Mouse (Mus musculus) liver, embryonic 16.5 days (tissue): ENCODE measurements at regions not wholly inside any gene's neighbourhood (a gene's known extent, or its start where the extent isn't known, plus 50 kb on each side); places are given as distances from the start of the nearest gene placed in this dataset.
"Not testable (repeated sequence)": the region's sequence is repeated elsewhere in the genome, so short reads cannot be mapped to it uniquely, and the experiment has no call there.

Source experiments
- ATAC-seq: fragments of 200-750 bp; cut with Nextera tagmentation; 2 replicates; pipeline ENCODE4 v1.8.0; 2017; ENCODE audit warnings: low read depth, mild to moderate bottlenecking, moderate number of reproducible peaks, moderate library complexity
- H3K27ac ChIP-seq: fragments of 300-500 bp; sonication (generic); 2 replicates; pipeline ENCODE4 v1.5.1; 2014; ENCODE audit warnings: mild to moderate bottlenecking, low read length
- H3K27me3 ChIP-seq: fragments of 300-500 bp; sonication (generic); 2 replicates; pipeline ENCODE4 v1.6.1; 2014; ENCODE audit warnings: low read depth, low read length, mixed read lengths; ENCODE audit not compliant: control insufficient read depth, insufficient read depth
- H3K36me3 ChIP-seq: fragments of 300-500 bp; sonication (generic); 2 replicates; pipeline ENCODE4 v1.6.1; 2014; ENCODE audit warnings: mild to moderate bottlenecking; ENCODE audit not compliant: control insufficient read depth, insufficient read depth
- H3K4me1 ChIP-seq: fragments of 300-500 bp; sonication (generic); 2 replicates; pipeline ENCODE4 v1.6.1; 2014; ENCODE audit warnings: low read depth, low read length, mixed read lengths; ENCODE audit not compliant: control insufficient read depth
- H3K4me2 ChIP-seq: fragments of 300-500 bp; sonication (generic); 2 replicates; pipeline ENCODE4 v1.6.1; 2014; ENCODE audit warnings: low read depth, low read length, mixed read lengths
- H3K4me3 ChIP-seq: fragments of 300-500 bp; sonication (generic); 2 replicates; pipeline ENCODE4 v1.5.1; 2014; ENCODE audit warnings: low read depth, mild to moderate bottlenecking, low read length
- H3K9ac ChIP-seq: fragments of 300-500 bp; sonication (generic); 2 replicates; pipeline ENCODE4 v1.6.1; 2014; ENCODE audit warnings: low read depth, low read length
- H3K9me3 ChIP-seq: fragments of 300-500 bp; sonication (generic); replicated peaks from 2 replicates; pipeline ENCODE4 v1.6.1; 2016; ENCODE audit warnings: low read length; ENCODE audit not compliant: control insufficient read depth
- WGBS: fragments of 180-500 bp; shearing (Covaris S2); extraction: QIAGEN DNeasy Blood & Tissue Kit; methylation state at CpG from one replicate; pipeline ENCODE4 v1.1.7; 2014; ENCODE audit not compliant: insufficient replicate concordance; 5-methylcytosine and 5-hydroxymethylcytosine counted together

DNA sequence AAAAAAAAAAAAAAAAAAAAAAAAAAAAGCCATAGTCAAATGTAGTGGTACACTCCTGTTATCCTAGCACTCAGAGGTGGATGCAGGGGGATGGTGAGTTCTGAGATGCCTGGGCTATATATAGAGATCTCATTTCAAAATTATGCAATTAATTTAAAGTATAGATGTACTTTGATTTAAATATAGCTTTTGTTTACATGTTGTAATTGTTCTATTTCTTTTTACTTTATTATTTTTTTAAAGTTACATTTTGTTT lies 78.8 kb upstream of the Med13l start:
- Histone ChIP-seq H3K36me3 (no peaks in the 10 kb centered on the region), H3K27me3 (no peaks in the 10 kb centered on the region), H3K9ac (no peak overlapping the region), H3K4me3 (no peak overlapping the region; the same call in 1 of the 2 replicates), H3K9me3 (no peaks in the 10 kb centered on the region), H3K4me2 (no peak overlapping the region), H3K27ac (peak overlapping the region; percentile 99), H3K4me1 (peaks cover 93% of the 10 kb centered on the region)
- ATAC-seq: no peak

DNA sequence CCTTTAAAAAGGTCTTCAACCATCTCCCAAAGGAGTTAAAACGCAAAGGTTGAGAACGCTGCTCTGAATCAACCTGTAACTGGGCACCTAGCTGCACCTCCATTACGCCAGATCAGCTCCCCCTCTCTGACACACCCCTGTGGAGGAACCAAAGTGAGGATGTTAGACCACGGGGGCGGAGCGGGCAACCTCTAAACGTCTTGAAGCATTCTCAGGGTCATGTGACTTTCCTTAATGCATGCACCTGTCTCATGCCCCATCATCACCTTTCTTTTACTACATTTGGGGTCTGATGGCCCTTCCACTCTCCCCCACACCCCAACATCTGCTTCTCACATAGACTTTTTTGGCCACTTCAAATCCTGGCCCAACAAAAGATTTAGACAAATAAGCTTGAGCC lies 77.9 kb upstream of the Med13l start:
- peak overlapping the region; percentile 73 for H3K4me2 ChIP-seq
- 26% methylated on average over 7 of the region's 7 CpGs for WGBS
- peak overlapping the region; percentile 68 for H3K9ac ChIP-seq
- no peak for ATAC-seq
- H3K27ac ChIP-seq: peak overlapping the region; percentile 99
- H3K9me3 ChIP-seq: no peaks in the 10 kb centered on the region
- peaks cover 92% of the 10 kb centered on the region for H3K4me1 ChIP-seq
- H3K36me3 ChIP-seq: no peaks in the 10 kb centered on the region
- peak overlapping the region; percentile 50 for H3K4me3 ChIP-seq
- no peaks in the 10 kb centered on the region for H3K27me3 ChIP-seq

DNA sequence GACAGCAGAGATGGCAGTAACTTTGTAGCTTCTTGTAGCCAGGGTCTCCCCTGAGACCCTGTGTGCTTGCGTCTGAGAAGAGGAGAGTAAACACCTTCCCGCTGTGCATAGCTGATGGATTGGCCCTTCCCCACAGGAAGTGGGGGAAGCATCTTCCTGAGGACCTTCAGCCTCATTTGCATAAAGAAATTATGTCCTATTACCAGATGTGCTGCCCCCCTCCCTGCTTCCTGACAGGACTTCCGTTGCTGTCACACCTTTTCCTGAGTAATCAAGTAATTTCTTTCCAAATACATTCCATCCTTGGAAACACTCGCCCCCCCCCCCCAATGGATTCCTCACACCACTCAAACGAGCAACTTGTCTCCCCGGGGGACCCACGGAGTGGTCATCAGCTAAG lies 77.5 kb upstream of the Med13l start:
- Histone ChIP-seq H3K36me3 (no peaks in the 10 kb centered on the region), H3K4me3 (peak overlapping the region; percentile 50), H3K9ac (peak overlapping the region; percentile 68), H3K27ac (peak overlapping the region; percentile 99), H3K27me3 (no peaks in the 10 kb centered on the region), H3K4me1 (peaks cover 92% of the 10 kb centered on the region), H3K9me3 (no peaks in the 10 kb centered on the region), H3K4me2 (peak overlapping the region; percentile 73)
- no peak for ATAC-seq
- 9% methylated on average over 7 of the region's 7 CpGs for WGBS

DNA sequence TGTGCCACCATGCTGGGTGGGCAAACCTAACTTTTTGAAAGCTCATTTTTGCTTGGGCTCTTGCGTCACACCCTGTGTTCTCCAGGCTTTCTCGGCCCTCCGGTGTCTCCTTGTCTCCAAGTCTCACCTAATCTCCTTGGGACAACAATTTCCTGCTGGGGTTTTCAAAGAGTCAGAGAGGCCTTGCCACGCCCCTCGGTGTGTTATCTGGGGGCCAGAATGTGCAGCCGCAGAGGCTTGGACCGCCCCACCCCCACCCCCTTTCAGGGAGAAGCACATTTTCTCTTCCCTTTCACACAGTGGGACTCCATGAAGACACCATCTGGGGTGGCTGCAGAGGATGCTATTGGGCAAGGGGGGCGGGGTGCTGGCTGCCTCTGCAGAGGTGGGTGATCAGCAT lies 76.9 kb upstream of the Med13l start:
- peak overlapping the region; percentile 68 for H3K9ac ChIP-seq
- H3K4me2 ChIP-seq: peak overlapping the region; percentile 73
- peak overlapping the region; percentile 50 for H3K4me3 ChIP-seq
- peak overlapping the region; percentile 99 for H3K27ac ChIP-seq
- H3K4me1 ChIP-seq: peaks cover 93% of the 10 kb centered on the region
- no peaks in the 10 kb centered on the region for H3K36me3 ChIP-seq
- no peaks in the 10 kb centered on the region for H3K27me3 ChIP-seq
- peak; percentile 67 for ATAC-seq
- H3K9me3 ChIP-seq: no peaks in the 10 kb centered on the region
- 5% methylated on average over 8 of the region's 8 CpGs for WGBS

DNA sequence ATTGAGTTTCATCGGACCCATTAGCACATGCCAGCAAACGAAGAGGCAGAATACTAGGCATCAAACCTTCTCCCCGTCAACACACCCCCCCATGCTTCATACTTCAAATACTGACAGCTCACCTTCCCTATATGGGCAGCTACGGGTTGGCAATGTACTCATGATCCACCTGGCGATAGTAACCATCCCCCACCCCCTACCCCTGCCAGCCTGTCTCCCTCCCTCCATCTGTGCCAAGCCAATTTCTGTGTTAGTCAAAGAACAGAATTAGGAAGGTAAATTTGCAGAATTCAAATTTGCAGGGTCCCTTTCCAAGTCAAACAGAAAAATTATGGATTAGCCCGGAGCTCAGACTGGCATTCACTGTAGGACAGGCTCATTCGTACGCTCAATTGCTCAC lies 75.3 kb upstream of the Med13l start:
- H3K27ac ChIP-seq: peak overlapping the region; percentile 99
- peaks cover 92% of the 10 kb centered on the region for H3K4me1 ChIP-seq
- ATAC-seq: no peak

DNA sequence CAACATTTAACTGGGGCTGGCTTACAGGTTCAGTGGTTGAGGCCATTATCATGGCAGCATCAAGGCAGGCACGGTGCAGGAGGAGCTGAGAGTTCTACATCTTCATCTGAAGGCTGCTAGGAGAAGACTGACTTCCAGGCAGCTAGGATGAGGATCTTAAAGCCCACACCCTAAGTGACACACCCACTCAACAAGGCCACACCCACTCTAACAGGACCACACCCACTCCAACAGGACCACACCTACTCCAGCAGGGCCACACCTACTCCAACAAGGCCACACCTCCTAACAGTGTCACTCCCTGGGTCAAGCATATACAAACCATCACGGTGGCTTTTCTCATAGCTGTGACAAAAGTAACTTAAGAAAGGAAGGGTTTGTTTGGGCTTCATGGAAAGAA lies 68.0 kb upstream of the Med13l start:
- WGBS: 88% methylated on average over 2 of the region's 2 CpGs
- not testable (repeated sequence) for H3K27me3 ChIP-seq, ATAC-seq, H3K4me2 ChIP-seq, H3K36me3 ChIP-seq, H3K9ac ChIP-seq, H3K4me3 ChIP-seq
- H3K9me3 ChIP-seq: peaks cover 17% of the 10 kb centered on the region
- H3K4me1 ChIP-seq: peaks cover 43% of the 10 kb centered on the region
- peak overlapping the region; percentile 75 for H3K27ac ChIP-seq

More for the DNA sequence above, 75.3 kb upstream of the Med13l start:
- no peaks in the 10 kb centered on the region for H3K27me3 ChIP-seq
- no peaks in the 10 kb centered on the region for H3K36me3 ChIP-seq
- H3K4me2 ChIP-seq: no peak overlapping the region
- WGBS: 85% methylated on average over 8 of the region's 8 CpGs
- peaks cover under 1% of the 10 kb centered on the region; the same call in 1 of the 2 replicates for H3K9me3 ChIP-seq
- H3K4me3 ChIP-seq: no peak overlapping the region
- H3K9ac ChIP-seq: no peak overlapping the region; the same call in 1 of the 2 replicates

DNA sequence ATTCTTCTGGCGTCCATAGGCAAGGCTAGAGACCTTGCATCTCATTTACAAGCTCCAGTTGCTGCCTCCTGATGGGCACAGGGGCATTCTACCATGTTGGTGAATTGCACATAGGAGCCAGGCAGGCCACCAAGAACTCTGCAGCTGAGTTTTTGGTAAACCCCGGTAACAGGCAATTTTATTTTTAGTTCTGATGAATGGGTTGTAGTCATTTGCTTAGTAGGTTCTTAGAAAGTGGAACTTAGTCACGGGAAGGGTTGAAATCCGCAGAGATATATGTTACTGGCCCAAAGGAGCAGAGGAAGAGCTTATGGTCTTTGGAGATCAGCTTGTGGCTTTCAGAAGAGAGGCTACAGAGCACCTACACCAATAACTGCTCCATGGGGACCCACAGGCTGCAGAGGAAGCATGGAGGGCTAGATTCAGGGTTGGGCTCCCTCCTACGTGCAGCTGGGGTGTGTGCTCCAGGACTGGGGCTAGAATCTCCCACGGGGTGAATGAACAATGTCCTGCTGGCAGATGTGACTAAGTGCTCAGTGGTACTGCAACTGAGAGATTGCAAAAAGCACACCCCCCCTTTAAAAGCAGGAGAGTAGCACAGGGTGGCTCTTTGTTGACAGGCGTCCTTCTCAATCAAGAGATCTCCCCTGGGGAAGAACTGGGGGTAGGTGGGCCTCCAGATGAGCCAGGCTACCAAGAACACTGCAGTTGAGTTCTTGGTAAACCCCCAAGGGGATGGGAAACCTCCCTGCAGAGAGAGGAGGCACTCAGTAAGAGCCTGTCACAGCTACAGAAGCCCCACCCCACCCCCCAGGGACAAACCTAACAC lies 65.6 kb upstream of the Med13l start:
- ATAC-seq: peak; percentile 71
- Histone ChIP-seq H3K36me3 (peaks cover 5% of the 10 kb centered on the region), H3K4me1 (peaks cover 23% of the 10 kb centered on the region), H3K4me3 (no peak overlapping the region), H3K27ac (peak overlapping the region; percentile 2), H3K9me3 (peaks cover 17% of the 10 kb centered on the region), H3K27me3 (no peaks in the 10 kb centered on the region), H3K4me2 (no peak overlapping the region), H3K9ac (0 out of 2 replicates have a peak overlapping the region, but pooled peaks have one; percentile 23)
- WGBS: 36% methylated on average over 7 of the region's 7 CpGs

DNA sequence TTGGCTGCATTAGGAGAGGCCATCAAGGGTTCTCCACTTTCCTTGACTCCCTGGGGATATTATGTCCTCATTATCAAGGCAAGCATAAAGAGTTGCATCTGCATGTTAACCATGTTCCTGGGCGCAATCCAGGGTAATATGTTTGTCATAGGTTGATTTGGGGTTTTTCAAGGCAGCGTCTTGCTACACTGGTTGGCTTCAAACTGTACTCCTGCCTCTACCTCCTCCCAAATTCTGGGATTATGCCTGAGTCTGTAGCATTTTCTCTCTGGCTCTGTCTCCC lies 65.1 kb upstream of the Med13l start:
- peaks cover 18% of the 10 kb centered on the region for H3K4me1 ChIP-seq
- H3K9me3 ChIP-seq: peaks cover 15% of the 10 kb centered on the region
- H3K9ac ChIP-seq: no peak overlapping the region
- no peaks in the 10 kb centered on the region for H3K27me3 ChIP-seq
- WGBS: 70% methylated on average over 2 of the region's 2 CpGs
- no peak overlapping the region for H3K4me3 ChIP-seq
- H3K36me3 ChIP-seq: peaks cover 5% of the 10 kb centered on the region
- no peak overlapping the region for H3K27ac ChIP-seq
- H3K4me2 ChIP-seq: no peak overlapping the region
- ATAC-seq: no peak

DNA sequence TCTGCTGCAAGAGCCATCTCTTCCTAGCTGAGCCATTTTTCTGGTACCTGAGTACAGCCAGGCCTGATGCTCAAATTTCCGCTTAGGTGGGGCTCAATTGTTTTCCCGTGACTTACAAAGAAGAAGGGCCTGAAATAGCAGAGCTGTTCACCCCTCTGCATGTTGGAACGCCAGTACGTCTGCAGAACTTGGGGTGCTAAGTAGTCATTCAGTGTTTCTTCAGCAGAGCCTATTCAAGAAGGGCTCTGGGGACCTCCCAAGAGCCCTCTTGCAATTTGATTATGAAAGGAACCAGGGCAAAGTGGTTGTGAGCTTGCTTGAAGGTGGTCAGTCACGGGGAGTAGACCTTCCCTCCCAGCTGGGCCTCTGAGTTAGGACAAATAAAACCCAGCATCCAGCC lies 58.9 kb upstream of the Med13l start:
- Histone ChIP-seq H3K4me2 (no peak overlapping the region), H3K27ac (0 out of 2 replicates have a peak overlapping the region, but pooled peaks have one; percentile 3), H3K4me1 (peaks cover 16% of the 10 kb centered on the region), H3K9ac (no peak overlapping the region), H3K4me3 (no peak overlapping the region), H3K9me3 (no peaks in the 10 kb centered on the region), H3K27me3 (no peaks in the 10 kb centered on the region), H3K36me3 (no peaks in the 10 kb centered on the region)
- no peak for ATAC-seq
- WGBS: 80% methylated on average over 5 of the region's 5 CpGs
